ENCODE assay signal across 8 mouse cellular contexts in the genomic region with DNA sequence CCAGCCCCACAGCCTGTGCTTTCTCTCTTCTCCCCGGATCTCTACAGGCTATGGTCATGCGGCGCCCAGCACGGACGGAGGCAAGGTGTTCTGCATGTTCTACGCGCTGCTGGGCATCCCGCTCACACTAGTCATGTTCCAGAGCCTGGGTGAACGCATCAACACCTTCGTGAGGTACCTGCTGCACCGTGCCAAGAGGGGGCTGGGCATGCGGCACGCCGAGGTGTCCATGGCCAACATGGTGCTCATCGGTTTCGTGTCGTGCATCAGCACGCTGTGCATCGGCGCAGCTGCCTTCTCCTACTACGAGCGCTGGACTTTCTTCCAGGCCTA. TPM values are rescaled to one million over a fixed set of nuclear protein-coding genes. Genes with fewer than 3 reads are reported as not detected.
DNase-seq lines count a peak whose midpoint lies in the region; ATAC-seq and TF ChIP-seq lines count a peak whose summit lies in the region.

No protein-coding gene starts in this region.

- no peak for ATAC-seq in liver, embryonic 11.5 days (replicated peaks; ENCODE audit: low FRiP score)
- no peak for ATAC-seq in liver, postnatal 0 days
- ATAC-seq in hindbrain, embryonic 16.5 days = 0 out of 2 replicates have a peak, but pooled peaks have one; percentile 2
- no peak for ATAC-seq in neural tube, embryonic 12.5 days (ENCODE audit: low FRiP score, low read depth)

- H3K4me3 ChIP-seq in liver, embryonic 11.5 days (ENCODE audit: low read depth, low read length) = peak overlapping the region; percentile 34; the same call in 1 of the 2 replicates
- no peak overlapping the region for H3K4me3 ChIP-seq in liver, postnatal 0 days (ENCODE audit: low read depth, low read length)
- H3K4me3 ChIP-seq in hindbrain, embryonic 16.5 days (ENCODE audit: low read length) = peak overlapping the region; percentile 37
- peak overlapping the region; percentile 41 for H3K4me3 ChIP-seq in neural tube, embryonic 12.5 days

- no peak overlapping the region for H3K27ac ChIP-seq in liver, embryonic 11.5 days (ENCODE audit: low read depth, low read length)
- H3K27ac ChIP-seq in liver, postnatal 0 days (ENCODE audit: low read depth) = no peak overlapping the region
- no peak overlapping the region for H3K27ac ChIP-seq in hindbrain, embryonic 16.5 days (ENCODE audit: low read depth, low read length)
- H3K27ac ChIP-seq in neural tube, embryonic 12.5 days = no peak overlapping the region

- no peak for TF ChIP-seq EP300 in liver, postnatal 0 days (IDR thresholded peaks at IDR 0.05; ENCODE audit: low read depth)

- 48% methylated on average over 22 of the region's 22 CpGs for WGBS in liver, embryonic 11.5 days
- WGBS in liver, postnatal 0 days (ENCODE audit: insufficient replicate concordance) = 56% methylated on average over 22 of the region's 22 CpGs
- 53% methylated on average over 22 of the region's 22 CpGs for WGBS in hindbrain, embryonic 16.5 days
- 37% methylated on average over 22 of the region's 22 CpGs for WGBS in neural tube, embryonic 12.5 days

- no peak for TF ChIP-seq CTCF in liver, postnatal 0 days (IDR thresholded peaks at IDR 0.05; ENCODE audit: low read depth)

- peaks cover 37% of the 10 kb centered on the region for H3K27me3 ChIP-seq in liver, embryonic 11.5 days (replicated peaks; ENCODE audit: control insufficient read depth, insufficient read depth, low read length)
- H3K27me3 ChIP-seq in liver, postnatal 0 days (ENCODE audit: insufficient read depth, low read length) = peaks cover 30% of the 10 kb centered on the region
- H3K27me3 ChIP-seq in hindbrain, embryonic 16.5 days (replicated peaks; ENCODE audit: control insufficient read depth, insufficient read depth, low read length) = peaks cover 18% of the 10 kb centered on the region
- peaks cover 50% of the 10 kb centered on the region for H3K27me3 ChIP-seq in neural tube, embryonic 12.5 days (replicated peaks)

- H3K4me1 ChIP-seq in liver, embryonic 11.5 days (replicated peaks; ENCODE audit: control insufficient read depth, insufficient read depth, low read length) = peaks cover 18% of the 10 kb centered on the region
- H3K4me1 ChIP-seq in liver, postnatal 0 days (ENCODE audit: insufficient read depth) = peaks cover 28% of the 10 kb centered on the region
- H3K4me1 ChIP-seq in hindbrain, embryonic 16.5 days (ENCODE audit: control insufficient read depth, insufficient read depth, low read depth, low read length) = peaks cover 15% of the 10 kb centered on the region
- peaks cover 13% of the 10 kb centered on the region for H3K4me1 ChIP-seq in neural tube, embryonic 12.5 days

- no peaks in the 10 kb centered on the region for H3K36me3 ChIP-seq in liver, embryonic 11.5 days (ENCODE audit: control insufficient read depth, insufficient read depth, low read length)
- H3K36me3 ChIP-seq in liver, postnatal 0 days (replicated peaks; ENCODE audit: insufficient read depth, low read length) = no peaks in the 10 kb centered on the region
- no peaks in the 10 kb centered on the region for H3K36me3 ChIP-seq in hindbrain, embryonic 16.5 days (ENCODE audit: control insufficient read depth, insufficient read depth, low read length)
- H3K36me3 ChIP-seq in neural tube, embryonic 12.5 days = no peaks in the 10 kb centered on the region

- H3K4me2 ChIP-seq in liver, embryonic 11.5 days = peak overlapping the region; percentile 72
- no peak overlapping the region for H3K4me2 ChIP-seq in liver, postnatal 0 days (ENCODE audit: low read depth, low read length)
- peak overlapping the region; percentile 62 for H3K4me2 ChIP-seq in hindbrain, embryonic 16.5 days (ENCODE audit: low read length)
- H3K4me2 ChIP-seq in neural tube, embryonic 12.5 days (replicated peaks) = peak overlapping the region; percentile 85

- H3K9ac ChIP-seq in liver, embryonic 11.5 days (ENCODE audit: low read depth, low read length) = no peak overlapping the region
- no peak overlapping the region for H3K9ac ChIP-seq in liver, postnatal 0 days (replicated peaks)
- H3K9ac ChIP-seq in hindbrain, embryonic 16.5 days (ENCODE audit: low read depth, low read length) = peak overlapping the region; percentile 59
- no peak overlapping the region for H3K9ac ChIP-seq in neural tube, embryonic 12.5 days

- no peaks in the 10 kb centered on the region for H3K9me3 ChIP-seq in liver, embryonic 11.5 days (ENCODE audit: control insufficient read depth, low read length)
- H3K9me3 ChIP-seq in liver, postnatal 0 days (ENCODE audit: low read length) = no peaks in the 10 kb centered on the region
- H3K9me3 ChIP-seq in hindbrain, embryonic 16.5 days (ENCODE audit: control insufficient read depth, low read length) = no peaks in the 10 kb centered on the region
- H3K9me3 ChIP-seq in neural tube, embryonic 12.5 days = no peaks in the 10 kb centered on the region

- peak; percentile 44 for DNase-seq in adrenal gland, postnatal 10 days
- no peak for DNase-seq in adrenal gland, postnatal 25 days
- DNase-seq in liver, embryonic 11.5 days (ENCODE audit: low spot score) = no peak
- no peak for DNase-seq in liver, postnatal 0 days
- no peak for DNase-seq in right cerebral cortex, postnatal 36 days (ENCODE audit: low spot score in 2 of 2)
- no peak for DNase-seq in yolk sac, embryonic 10.5 days (ENCODE audit: low spot score)

RNA-seq across cellular contexts. Expression of a gene that starts 25.9 kb away (rescaled TPM):
- total RNA-seq in adrenal gland, postnatal 10 days (2021) = 10 to 100 TPM; 30.4 to 34.6 TPM
- total RNA-seq in adrenal gland, postnatal 25 days (2021) = 51.4 and 52.6 TPM in 2 replicates
- polyA plus RNA-seq in liver, embryonic 11.5 days (2014; fragmentation: Nextera tagmentation; extraction: Ambion mirVana) = 17.6 and 18.6 TPM in 2 replicates
- polyA plus RNA-seq in liver, postnatal 0 days (2015; fragmentation: Nextera tagmentation; extraction: Ambion mirVana) = 13.8 and 14.2 TPM in 2 replicates
- 33.6 and 35.4 TPM in 2 replicates for polyA plus RNA-seq in hindbrain, embryonic 16.5 days (2015; fragmentation: Nextera tagmentation; extraction: Ambion mirVana)
- 25.5 and 25.8 TPM in 2 replicates for polyA plus RNA-seq in neural tube, embryonic 12.5 days (2016; fragmentation: Nextera tagmentation; extraction: Ambion mirVana)

RNA-seq across cellular contexts. Expression of a gene that starts 33.8 kb away (rescaled TPM):
- 100 to 1,000 TPM; 549 to 558 TPM for total RNA-seq in adrenal gland, postnatal 10 days (2021)
- 1,220 and 1,477 TPM in 2 replicates for total RNA-seq in adrenal gland, postnatal 25 days (2021)
- 0.75 and 1.6 TPM in 2 replicates for polyA plus RNA-seq in liver, embryonic 11.5 days (2014; fragmentation: Nextera tagmentation; extraction: Ambion mirVana)
- polyA plus RNA-seq in liver, postnatal 0 days (2015; fragmentation: Nextera tagmentation; extraction: Ambion mirVana) = 0.26 and 0.46 TPM in 2 replicates
- polyA plus RNA-seq in hindbrain, embryonic 16.5 days (2015; fragmentation: Nextera tagmentation; extraction: Ambion mirVana) = 8.0 and 10.6 TPM in 2 replicates
- 1.8 and 1.9 TPM in 2 replicates for polyA plus RNA-seq in neural tube, embryonic 12.5 days (2016; fragmentation: Nextera tagmentation; extraction: Ambion mirVana)

RNA-seq across cellular contexts. Expression of a gene that starts 44.8 kb away (rescaled TPM):
- 10 to 100 TPM; 38.0 to 54.0 TPM for total RNA-seq in adrenal gland, postnatal 10 days (2021)
- 15.1 and 19.2 TPM in 2 replicates for total RNA-seq in adrenal gland, postnatal 25 days (2021)
- 326 and 357 TPM in 2 replicates for polyA plus RNA-seq in liver, embryonic 11.5 days (2014; fragmentation: Nextera tagmentation; extraction: Ambion mirVana)
- polyA plus RNA-seq in liver, postnatal 0 days (2015; fragmentation: Nextera tagmentation; extraction: Ambion mirVana) = 135 and 145 TPM in 2 replicates
- polyA plus RNA-seq in hindbrain, embryonic 16.5 days (2015; fragmentation: Nextera tagmentation; extraction: Ambion mirVana) = 42.7 and 54.7 TPM in 2 replicates
- 210 and 233 TPM in 2 replicates for polyA plus RNA-seq in neural tube, embryonic 12.5 days (2016; fragmentation: Nextera tagmentation; extraction: Ambion mirVana)
